Mouse (Mus musculus): ENCODE measurements at regions not wholly inside any gene's neighbourhood (a gene's known extent, or its start where the extent isn't known, plus 50 kb on each side); places are given as distances from the start of the nearest gene placed in this dataset.

DNA sequence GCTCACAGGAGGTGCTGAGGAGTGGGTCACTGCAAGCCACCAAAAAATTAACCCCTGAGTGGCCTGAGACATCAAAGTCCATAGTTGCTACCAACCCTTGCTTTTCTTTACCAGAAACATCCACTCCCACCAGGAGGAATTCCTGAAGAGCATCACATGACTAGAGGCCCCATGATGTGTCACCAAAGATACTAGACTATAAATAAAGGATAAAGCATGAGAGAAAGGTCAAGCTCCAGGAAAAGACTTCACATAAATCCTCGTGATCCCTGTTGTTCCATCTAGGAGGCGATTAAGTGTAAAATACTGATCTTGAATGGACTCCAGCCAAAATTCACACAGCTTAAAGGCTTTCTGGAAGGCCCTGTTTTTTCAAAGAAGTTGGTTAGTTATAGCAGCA lies 190.6 kb downstream of the Adamts15 start:
- no peaks in the 10 kb centered on the region for H3K36me3 ChIP-seq (ENCODE audit: control insufficient read depth, insufficient read depth, low read length)
- WGBS, result 64% methylated on average over 2 of the region's 2 CpGs
- no peaks in the 10 kb centered on the region for H3K27me3 ChIP-seq (ENCODE audit: control insufficient read depth, insufficient read depth, low read length)
- no peaks in the 10 kb centered on the region for H3K4me1 ChIP-seq (ENCODE audit: control insufficient read depth, insufficient read depth, insufficient read length, low read length)
- H3K4me3 ChIP-seq (ENCODE audit: low read depth, low read length), result no peak overlapping the region
- no peak for TF ChIP-seq POLR2A (IDR thresholded peaks at IDR 0.05; ENCODE audit: low read depth, low read length)
- TF ChIP-seq CTCF (IDR thresholded peaks at IDR 0.05; ENCODE audit: extremely low read depth, insufficient read length, insufficient replicate concordance, low read depth, low read length), result no peak
- H3K27ac ChIP-seq (ENCODE audit: insufficient read depth, low read depth, low read length), result no peak overlapping the region

DNA sequence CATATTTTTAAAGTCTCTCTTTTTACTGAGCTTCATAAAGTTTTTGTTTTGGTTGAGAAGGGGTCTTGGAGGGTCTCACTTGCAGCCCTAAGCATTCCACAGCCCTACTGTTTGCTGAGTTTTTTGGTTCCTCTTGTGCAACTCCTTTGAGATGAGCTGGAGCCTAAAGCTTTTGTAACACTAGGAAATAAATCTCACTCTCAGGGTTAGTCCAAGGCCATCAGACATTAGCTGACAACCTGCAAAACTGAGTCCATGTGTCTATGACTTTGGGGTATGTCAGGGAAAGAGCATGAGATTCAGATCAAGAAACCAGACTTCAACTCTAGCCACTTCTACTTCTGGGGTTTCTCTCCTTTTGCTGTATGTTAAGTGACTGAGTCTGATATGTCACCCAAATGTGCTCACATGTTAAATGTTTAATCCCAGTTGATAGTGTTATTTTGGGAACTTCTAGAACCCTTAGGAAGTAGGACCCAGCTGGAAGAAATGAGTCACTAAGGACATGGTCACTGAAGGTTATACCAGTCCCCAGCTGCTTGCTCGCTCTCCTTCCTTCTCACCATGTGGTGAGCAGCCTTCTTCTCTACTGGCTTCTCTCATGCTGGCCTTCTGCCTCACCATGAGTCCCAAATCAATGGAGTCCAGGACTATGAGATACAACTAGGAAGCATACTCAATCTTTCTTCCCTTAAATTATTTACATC lies 198.7 kb downstream of the Adamts15 start:
- Histone ChIP-seq H3K4me3 (ENCODE audit: low read depth, low read length) (no peak overlapping the region), H3K27ac (ENCODE audit: insufficient read depth, low read depth, low read length) (no peak overlapping the region), H3K27me3 (ENCODE audit: control insufficient read depth, insufficient read depth, low read length) (no peaks in the 10 kb centered on the region), H3K4me1 (ENCODE audit: control insufficient read depth, insufficient read depth, insufficient read length, low read length) (no peaks in the 10 kb centered on the region), H3K36me3 (ENCODE audit: control insufficient read depth, insufficient read depth, low read length) (no peaks in the 10 kb centered on the region)
- 81% methylated on average over 1 of the region's 1 CpGs for WGBS
- TF ChIP-seq POLR2A (IDR thresholded peaks at IDR 0.05; ENCODE audit: low read depth, low read length) (no peak), CTCF (IDR thresholded peaks at IDR 0.05; ENCODE audit: extremely low read depth, insufficient read length, insufficient replicate concordance, low read depth, low read length) (no peak)

DNA sequence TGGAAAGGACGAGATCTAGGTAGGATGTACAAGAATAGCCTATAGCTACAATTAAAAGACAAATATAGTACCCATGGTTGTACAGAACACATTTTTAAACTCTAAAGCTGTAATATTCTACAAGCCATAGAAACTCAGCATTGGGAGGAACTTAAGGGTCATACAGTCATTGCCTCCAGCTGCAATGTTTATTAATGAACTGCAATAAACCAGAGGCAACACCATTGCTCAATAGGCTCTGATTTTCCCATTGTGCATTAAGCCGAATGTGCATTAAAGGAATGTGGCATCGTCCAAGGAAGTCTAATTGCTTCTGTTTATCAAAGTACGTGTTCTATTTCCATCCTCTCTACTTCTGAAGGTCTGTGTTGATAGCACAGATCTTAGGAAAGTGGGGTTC lies 200.4 kb downstream of the Adamts15 start:
- H3K36me3 ChIP-seq (ENCODE audit: control insufficient read depth, insufficient read depth, low read length), result no peaks in the 10 kb centered on the region
- no peak overlapping the region for H3K27ac ChIP-seq (ENCODE audit: insufficient read depth, low read depth, low read length)
- no peak for TF ChIP-seq POLR2A (IDR thresholded peaks at IDR 0.05; ENCODE audit: low read depth, low read length)
- no peak for TF ChIP-seq CTCF (IDR thresholded peaks at IDR 0.05; ENCODE audit: extremely low read depth, insufficient read length, insufficient replicate concordance, low read depth, low read length)
- no peak overlapping the region for H3K4me3 ChIP-seq (ENCODE audit: low read depth, low read length)
- H3K4me1 ChIP-seq (ENCODE audit: control insufficient read depth, insufficient read depth, insufficient read length, low read length), result no peaks in the 10 kb centered on the region
- no peaks in the 10 kb centered on the region for H3K27me3 ChIP-seq (ENCODE audit: control insufficient read depth, insufficient read depth, low read length)
- 60% methylated on average over 4 of the region's 4 CpGs for WGBS

DNA sequence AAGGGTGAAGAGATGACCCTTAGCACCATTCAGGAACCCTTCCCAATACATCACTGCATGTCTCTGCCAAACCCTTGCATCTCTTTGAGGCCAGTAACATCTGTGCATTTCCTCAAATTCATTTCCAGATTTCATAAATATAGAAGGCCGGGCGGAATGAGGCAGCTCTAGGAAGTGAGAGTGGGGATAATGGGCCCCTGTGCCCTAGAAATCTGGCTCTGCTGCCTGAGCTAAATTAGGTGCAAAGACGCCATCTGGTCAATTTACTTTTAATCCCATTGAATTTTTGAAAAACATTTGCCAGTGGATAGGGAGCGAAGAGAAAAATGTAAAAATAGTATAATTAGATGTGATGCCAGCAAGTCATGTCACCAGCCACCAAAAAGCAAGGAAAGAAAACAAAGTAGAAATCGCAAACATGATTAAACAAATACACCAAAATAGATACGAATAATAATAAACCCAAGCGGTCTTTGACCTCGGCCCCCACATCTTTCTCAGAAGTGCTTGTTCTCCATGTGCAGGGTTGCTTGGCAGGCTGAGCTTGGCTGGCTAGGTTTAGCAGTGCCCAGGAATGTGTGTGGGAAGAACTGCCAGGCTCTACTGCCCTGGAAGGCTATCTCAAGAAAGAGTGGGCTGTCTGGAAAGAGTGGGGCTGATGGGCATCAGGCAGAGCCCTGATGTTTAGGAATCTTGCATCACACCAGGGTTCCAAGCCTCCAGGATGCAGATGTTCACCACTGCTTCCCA lies 205.7 kb downstream of the Adamts15 start:
- H3K4me1 ChIP-seq (ENCODE audit: control insufficient read depth, insufficient read depth, insufficient read length, low read length), result no peaks in the 10 kb centered on the region
- H3K27me3 ChIP-seq (ENCODE audit: control insufficient read depth, insufficient read depth, low read length), result no peaks in the 10 kb centered on the region
- WGBS, result 79% methylated on average over 8 of the region's 8 CpGs
- no peak overlapping the region for H3K4me3 ChIP-seq (ENCODE audit: low read depth, low read length)
- no peaks in the 10 kb centered on the region for H3K36me3 ChIP-seq (ENCODE audit: control insufficient read depth, insufficient read depth, low read length)
- no peak overlapping the region for H3K27ac ChIP-seq (ENCODE audit: insufficient read depth, low read depth, low read length)
- no peak for TF ChIP-seq CTCF (IDR thresholded peaks at IDR 0.05; ENCODE audit: extremely low read depth, insufficient read length, insufficient replicate concordance, low read depth, low read length)
- TF ChIP-seq POLR2A (IDR thresholded peaks at IDR 0.05; ENCODE audit: low read depth, low read length), result no peak

DNA sequence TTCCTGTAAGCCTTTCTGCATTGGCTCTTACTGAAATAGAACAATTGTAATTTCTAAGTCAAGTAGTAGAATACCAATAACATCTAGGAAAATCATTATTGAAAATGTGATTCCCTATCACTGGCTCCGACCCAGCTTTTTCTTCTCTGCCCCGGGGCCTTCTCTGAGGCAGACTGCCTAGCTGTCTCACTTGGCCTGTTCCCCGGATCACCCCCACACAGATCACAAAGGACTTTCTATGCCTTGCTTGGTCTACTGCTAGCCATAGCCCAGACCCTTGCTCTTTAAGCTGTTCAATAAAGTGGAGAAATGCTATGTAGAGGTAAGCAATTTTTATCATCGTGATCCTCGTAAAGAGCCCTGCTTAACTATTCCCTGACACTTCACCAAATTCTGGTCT lies 212.1 kb downstream of the Adamts15 start:
- Histone ChIP-seq H3K4me1 (ENCODE audit: control insufficient read depth, insufficient read depth, insufficient read length, low read length) (no peaks in the 10 kb centered on the region), H3K4me3 (ENCODE audit: low read depth, low read length) (no peak overlapping the region), H3K27me3 (ENCODE audit: control insufficient read depth, insufficient read depth, low read length) (no peaks in the 10 kb centered on the region), H3K27ac (ENCODE audit: insufficient read depth, low read depth, low read length) (no peak overlapping the region), H3K36me3 (ENCODE audit: control insufficient read depth, insufficient read depth, low read length) (no peaks in the 10 kb centered on the region)
- WGBS, result 88% methylated on average over 5 of the region's 5 CpGs
- no peak for TF ChIP-seq POLR2A (IDR thresholded peaks at IDR 0.05; ENCODE audit: low read depth, low read length)
- no peak for TF ChIP-seq CTCF (IDR thresholded peaks at IDR 0.05; ENCODE audit: extremely low read depth, insufficient read length, insufficient replicate concordance, low read depth, low read length)

DNA sequence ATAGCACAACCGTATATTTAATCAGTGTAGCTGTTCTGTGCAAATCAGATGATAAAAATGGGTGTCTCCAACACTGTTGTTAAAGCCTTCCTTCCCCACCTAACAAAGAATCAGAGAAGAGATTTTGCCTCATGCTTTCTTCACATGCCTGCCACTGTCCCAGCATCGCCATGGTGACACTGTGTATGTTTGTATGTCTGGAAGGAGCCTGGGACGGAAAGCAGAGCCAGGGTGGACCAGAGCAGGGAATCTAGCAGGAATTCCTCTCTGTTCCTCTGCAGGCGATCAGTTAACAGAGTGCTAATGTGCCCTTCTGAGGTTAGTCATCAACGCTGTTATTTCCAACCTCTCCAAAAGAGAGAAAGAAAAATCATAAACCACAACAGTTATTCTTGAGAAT lies 222.4 kb downstream of the Adamts15 start:
- TF ChIP-seq POLR2A (IDR thresholded peaks at IDR 0.05; ENCODE audit: low read depth, low read length) (no peak), CTCF (IDR thresholded peaks at IDR 0.05; ENCODE audit: extremely low read depth, insufficient read length, insufficient replicate concordance, low read depth, low read length) (no peak)
- Histone ChIP-seq H3K4me1 (ENCODE audit: control insufficient read depth, insufficient read depth, insufficient read length, low read length) (no peaks in the 10 kb centered on the region), H3K36me3 (ENCODE audit: control insufficient read depth, insufficient read depth, low read length) (no peaks in the 10 kb centered on the region), H3K27me3 (ENCODE audit: control insufficient read depth, insufficient read depth, low read length) (no peaks in the 10 kb centered on the region), H3K4me3 (ENCODE audit: low read depth, low read length) (no peak overlapping the region), H3K27ac (ENCODE audit: insufficient read depth, low read depth, low read length) (no peak overlapping the region)
- WGBS, result 53% methylated on average over 5 of the region's 5 CpGs

DNA sequence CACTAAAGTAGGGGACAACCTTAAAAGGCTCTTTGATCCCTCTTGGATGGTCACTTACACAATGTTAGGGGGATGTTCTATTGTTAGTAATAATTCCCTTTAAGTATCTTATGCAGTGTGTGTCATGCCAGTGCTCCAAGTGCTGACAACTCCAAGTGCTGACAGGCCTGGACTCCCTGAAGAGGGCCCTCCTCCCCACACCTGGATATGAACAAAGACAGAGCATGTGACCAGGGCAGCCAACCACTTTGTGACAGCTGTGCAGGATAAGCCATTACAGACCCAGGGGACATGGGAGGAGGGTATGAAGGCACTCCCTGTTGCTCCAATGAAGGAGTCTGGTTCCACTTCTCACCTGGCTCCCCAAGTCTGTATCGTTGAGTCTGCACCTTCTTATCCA lies 224.7 kb downstream of the Adamts15 start:
- H3K27me3 ChIP-seq (ENCODE audit: control insufficient read depth, insufficient read depth, low read length), result no peaks in the 10 kb centered on the region
- H3K36me3 ChIP-seq (ENCODE audit: control insufficient read depth, insufficient read depth, low read length), result no peaks in the 10 kb centered on the region
- H3K4me1 ChIP-seq (ENCODE audit: control insufficient read depth, insufficient read depth, insufficient read length, low read length), result no peaks in the 10 kb centered on the region
- no peak overlapping the region for H3K27ac ChIP-seq (ENCODE audit: insufficient read depth, low read depth, low read length)
- 66% methylated on average over 1 of the region's 1 CpGs for WGBS
- no peak overlapping the region for H3K4me3 ChIP-seq (ENCODE audit: low read depth, low read length)
- no peak for TF ChIP-seq POLR2A (IDR thresholded peaks at IDR 0.05; ENCODE audit: low read depth, low read length)
- no peak for TF ChIP-seq CTCF (IDR thresholded peaks at IDR 0.05; ENCODE audit: extremely low read depth, insufficient read length, insufficient replicate concordance, low read depth, low read length)
